Mouse (Mus musculus): Measurements from ENCODE around the gene Cdh26. TPM values are rescaled to one million over a fixed set of nuclear protein-coding genes. Genes with fewer than 3 reads are reported as not detected.

Gene Cdh26
- polyA plus RNA-seq, 1 experiment from 2014 or later, result 0.21 TPM

DNA sequence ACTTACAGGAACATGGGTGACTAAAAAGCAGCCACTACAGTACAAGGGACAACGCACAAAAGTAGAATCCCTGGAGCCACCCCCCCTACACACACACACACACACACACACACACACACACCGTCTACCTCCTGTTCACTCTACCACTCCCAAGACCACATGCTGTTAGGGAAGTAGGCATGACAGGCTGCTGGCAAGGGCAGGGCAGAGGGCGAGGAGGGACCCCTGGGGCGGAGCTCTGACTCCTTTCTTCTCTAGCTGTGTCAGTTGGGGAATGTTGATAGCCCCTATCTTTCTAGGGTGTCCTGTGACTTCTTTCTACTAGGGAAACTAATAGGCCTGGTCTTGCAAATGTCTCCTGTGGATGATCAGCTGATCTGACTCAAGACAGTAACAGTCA, 13.4 kb upstream of the Cdh26 start:
- WGBS, result 73% methylated on average over 4 of the region's 4 CpGs
- H3K27ac ChIP-seq, result no peak overlapping the region
- no peak overlapping the region for H3K4me2 ChIP-seq
- peaks cover 36% of the 10 kb centered on the region for H3K4me1 ChIP-seq (replicated peaks)
- ATAC-seq (ENCODE audit: insufficient number of reproducible peaks, insufficient read depth, low FRiP score, low TSS enrichment, low read depth), result no peak
- H3K9ac ChIP-seq (replicated peaks), result no peak overlapping the region
- peaks cover 29% of the 10 kb centered on the region for H3K27me3 ChIP-seq
- H3K36me3 ChIP-seq, result peaks cover 13% of the 10 kb centered on the region; the same call in 1 of the 2 replicates
- H3K4me3 ChIP-seq (replicated peaks), result no peak overlapping the region
- no peaks in the 10 kb centered on the region for H3K9me3 ChIP-seq

DNA sequence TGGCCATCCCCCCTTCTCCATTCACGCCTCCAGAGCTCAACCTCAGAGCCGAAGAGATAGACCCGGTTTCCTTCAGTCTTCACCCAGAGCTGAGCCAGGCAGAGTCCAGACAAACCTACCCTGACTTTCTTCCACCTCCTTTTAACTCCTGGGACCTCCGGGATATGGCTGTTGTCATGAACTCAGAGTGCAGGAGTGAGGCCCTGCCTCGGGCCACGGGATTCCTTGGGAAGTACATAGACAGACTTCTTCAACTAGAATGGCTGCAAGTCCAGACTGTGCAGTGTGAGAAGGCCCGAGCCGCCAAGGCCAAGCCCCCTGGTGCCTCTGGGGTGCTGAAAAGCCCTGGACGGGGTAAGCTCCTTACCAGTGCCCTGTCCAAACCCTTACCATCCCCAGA, 9.8 kb upstream of the Cdh26 start:
- no peak for ATAC-seq (ENCODE audit: insufficient number of reproducible peaks, insufficient read depth, low FRiP score, low TSS enrichment, low read depth)
- Histone ChIP-seq H3K4me1 (replicated peaks) (peaks cover 34% of the 10 kb centered on the region), H3K27ac (peak overlapping the region; percentile 84; the same call in 1 of the 2 replicates), H3K27me3 (no peaks in the 10 kb centered on the region), H3K9ac (replicated peaks) (no peak overlapping the region), H3K4me3 (replicated peaks) (no peak overlapping the region), H3K36me3 (peaks cover 13% of the 10 kb centered on the region; the same call in 1 of the 2 replicates), H3K9me3 (no peaks in the 10 kb centered on the region), H3K4me2 (no peak overlapping the region)
- 78% methylated on average over 9 of the region's 9 CpGs for WGBS

GRCm38 (mm10) chr2:178421603-178422002, 8.7 kb upstream of the Cdh26 start:
- H3K9me3 ChIP-seq, result no peaks in the 10 kb centered on the region
- peaks cover 33% of the 10 kb centered on the region for H3K4me1 ChIP-seq (replicated peaks)
- H3K4me3 ChIP-seq (replicated peaks), result no peak overlapping the region
- H3K27ac ChIP-seq, result peak overlapping the region; percentile 84
- peaks cover 13% of the 10 kb centered on the region; the same call in 1 of the 2 replicates for H3K36me3 ChIP-seq
- ATAC-seq (ENCODE audit: insufficient number of reproducible peaks, insufficient read depth, low FRiP score, low TSS enrichment, low read depth), result no peak
- no peak overlapping the region for H3K4me2 ChIP-seq
- no peak overlapping the region for H3K9ac ChIP-seq (replicated peaks)
- WGBS, result 31% methylated on average over 6 of the region's 6 CpGs
- no peaks in the 10 kb centered on the region for H3K27me3 ChIP-seq

GRCm38 (mm10) chr2:178422186-178422585, 8.1 kb upstream of the Cdh26 start:
- ATAC-seq (ENCODE audit: insufficient number of reproducible peaks, insufficient read depth, low FRiP score, low TSS enrichment, low read depth), result 0 out of 2 replicates have a peak, but pooled peaks have one; percentile 32
- H3K27me3 ChIP-seq, result no peaks in the 10 kb centered on the region
- H3K27ac ChIP-seq, result peak overlapping the region; percentile 84
- 0 out of 2 replicates have a peak overlapping the region, but pooled peaks have one; percentile 8 for H3K9ac ChIP-seq (replicated peaks)
- H3K36me3 ChIP-seq, result peaks cover 13% of the 10 kb centered on the region; the same call in 1 of the 2 replicates
- H3K9me3 ChIP-seq, result no peaks in the 10 kb centered on the region
- H3K4me3 ChIP-seq (replicated peaks), result no peak overlapping the region
- 2% methylated on average over 2 of the region's 3 CpGs for WGBS
- H3K4me2 ChIP-seq, result peak overlapping the region; percentile 17; the same call in 1 of the 2 replicates
- peaks cover 33% of the 10 kb centered on the region for H3K4me1 ChIP-seq (replicated peaks)

DNA sequence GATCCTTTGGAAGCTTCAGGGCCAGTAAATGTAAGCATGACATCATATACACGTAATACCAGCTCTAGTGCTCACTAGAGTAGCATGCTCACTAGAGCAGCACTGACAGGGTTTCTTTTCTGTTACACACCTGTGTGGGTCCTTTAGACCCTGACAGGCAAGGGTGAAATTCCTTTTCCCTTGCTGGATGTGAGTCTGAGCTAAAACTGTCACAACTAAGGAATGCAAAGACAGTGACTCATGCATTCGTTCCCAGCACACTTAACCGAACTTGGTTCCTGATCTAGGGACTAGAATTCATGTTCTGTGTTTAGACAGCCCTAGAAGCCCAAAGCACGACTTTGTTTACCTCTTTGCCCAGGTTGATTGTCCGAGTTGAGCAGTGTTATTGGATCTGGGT, 7.1 kb upstream of the Cdh26 start:
- Histone ChIP-seq H3K9ac (replicated peaks) (no peak overlapping the region), H3K4me3 (replicated peaks) (no peak overlapping the region), H3K9me3 (no peaks in the 10 kb centered on the region), H3K27me3 (no peaks in the 10 kb centered on the region), H3K4me1 (replicated peaks) (peaks cover 33% of the 10 kb centered on the region), H3K36me3 (peaks cover 8% of the 10 kb centered on the region; the same call in 1 of the 2 replicates), H3K27ac (peak overlapping the region; percentile 84; the same call in 1 of the 2 replicates), H3K4me2 (no peak overlapping the region)
- ATAC-seq (ENCODE audit: insufficient number of reproducible peaks, insufficient read depth, low FRiP score, low TSS enrichment, low read depth), result no peak
- 66% methylated on average over 5 of the region's 5 CpGs for WGBS

DNA sequence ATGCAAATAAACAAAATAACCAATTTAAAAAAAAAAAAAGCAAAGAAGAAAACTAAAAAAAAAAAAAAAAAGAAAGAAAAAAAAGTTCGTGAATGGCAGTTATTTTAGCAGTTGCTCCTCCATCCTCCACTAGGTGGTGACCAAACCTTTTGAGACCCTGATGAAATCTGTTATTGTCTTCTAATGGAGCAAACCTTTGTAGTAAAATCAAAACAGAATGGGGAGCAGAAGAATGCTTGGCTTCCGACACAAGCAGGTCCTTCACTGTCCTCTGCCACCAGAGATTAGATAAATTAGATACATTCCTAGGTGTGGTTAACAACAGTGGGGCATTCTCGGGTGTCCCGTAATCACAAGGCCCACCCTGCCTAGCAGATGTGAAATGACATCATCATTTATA, 4.1 kb upstream of the Cdh26 start:
- Histone ChIP-seq H3K4me3 (replicated peaks) (no peak overlapping the region), H3K36me3 (no peaks in the 10 kb centered on the region), H3K9ac (replicated peaks) (no peak overlapping the region), H3K4me2 (no peak overlapping the region), H3K4me1 (replicated peaks) (peaks cover 30% of the 10 kb centered on the region), H3K9me3 (no peaks in the 10 kb centered on the region), H3K27ac (no peak overlapping the region), H3K27me3 (no peaks in the 10 kb centered on the region)
- ATAC-seq (ENCODE audit: insufficient number of reproducible peaks, insufficient read depth, low FRiP score, low TSS enrichment, low read depth), result no peak
- WGBS, result 40% methylated on average over 4 of the region's 4 CpGs

- Histone ChIP-seq H3K9ac (replicated peaks) (no peak overlapping the region), H3K4me3 (replicated peaks) (no peak overlapping the region), H3K4me1 (replicated peaks) (peaks cover 27% of the 10 kb centered on the region), H3K27ac (no peak overlapping the region), H3K4me2 (no peak overlapping the region), H3K36me3 (no peaks in the 10 kb centered on the region), H3K27me3 (no peaks in the 10 kb centered on the region), H3K9me3 (no peaks in the 10 kb centered on the region)
- 87% methylated on average over 5 of the region's 5 CpGs for WGBS
- ATAC-seq (ENCODE audit: insufficient number of reproducible peaks, insufficient read depth, low FRiP score, low TSS enrichment, low read depth), result no peak
Observed at GRCm38 (mm10) chr2:178427181-178427580, 3.1 kb upstream of the Cdh26 start.

- Histone ChIP-seq H3K9ac (replicated peaks) (no peak overlapping the region), H3K27me3 (no peaks in the 10 kb centered on the region), H3K4me3 (replicated peaks) (no peak overlapping the region), H3K4me2 (no peak overlapping the region), H3K4me1 (replicated peaks) (peaks cover 17% of the 10 kb centered on the region), H3K27ac (no peak overlapping the region), H3K9me3 (no peaks in the 10 kb centered on the region), H3K36me3 (no peaks in the 10 kb centered on the region)
- ATAC-seq (ENCODE audit: insufficient number of reproducible peaks, insufficient read depth, low FRiP score, low TSS enrichment, low read depth), result no peak
- WGBS, result 72% methylated on average over 9 of the region's 9 CpGs
Observed at GRCm38 (mm10) chr2:178428183-178428582, 2.1 kb upstream of the Cdh26 start.

GRCm38 (mm10) chr2:178428676-178429075, 1.7 kb upstream of the Cdh26 start:
- 87% methylated on average over 4 of the region's 4 CpGs for WGBS
- Histone ChIP-seq H3K36me3 (no peaks in the 10 kb centered on the region), H3K4me3 (replicated peaks) (no peak overlapping the region), H3K27ac (no peak overlapping the region), H3K4me2 (no peak overlapping the region), H3K27me3 (no peaks in the 10 kb centered on the region), H3K9me3 (no peaks in the 10 kb centered on the region), H3K4me1 (replicated peaks) (peaks cover 14% of the 10 kb centered on the region), H3K9ac (replicated peaks) (no peak overlapping the region)
- no peak for ATAC-seq (ENCODE audit: insufficient number of reproducible peaks, insufficient read depth, low FRiP score, low TSS enrichment, low read depth)

DNA sequence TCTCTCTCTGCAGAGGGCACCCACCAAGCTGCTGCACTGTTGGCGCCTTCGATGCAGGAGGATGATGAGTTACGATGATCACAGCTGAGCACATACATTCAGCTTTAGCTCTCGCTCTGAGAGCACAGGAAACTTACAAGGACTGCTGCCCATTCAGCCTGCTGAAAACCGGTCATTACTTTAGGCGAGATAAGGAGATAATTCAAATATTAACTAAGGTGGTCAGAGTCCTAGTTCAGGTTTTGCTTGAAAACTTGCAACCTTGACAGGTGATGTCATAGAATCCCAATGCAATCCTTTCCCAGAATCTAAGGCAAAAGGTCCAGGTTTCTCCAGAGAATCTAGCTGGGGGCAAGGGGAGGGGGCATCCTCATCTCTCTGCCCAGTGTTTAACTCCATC, 905 bp upstream of the Cdh26 start:
- no peak overlapping the region for H3K4me3 ChIP-seq (replicated peaks)
- WGBS, result 87% methylated on average over 6 of the region's 6 CpGs
- no peaks in the 10 kb centered on the region for H3K27me3 ChIP-seq
- no peaks in the 10 kb centered on the region for H3K9me3 ChIP-seq
- H3K27ac ChIP-seq, result no peak overlapping the region
- no peak overlapping the region for H3K4me2 ChIP-seq
- H3K9ac ChIP-seq (replicated peaks), result no peak overlapping the region
- H3K36me3 ChIP-seq, result no peaks in the 10 kb centered on the region
- H3K4me1 ChIP-seq (replicated peaks), result peaks cover 14% of the 10 kb centered on the region
- ATAC-seq (ENCODE audit: insufficient number of reproducible peaks, insufficient read depth, low FRiP score, low TSS enrichment, low read depth), result no peak

- peaks cover 15% of the 10 kb centered on the region for H3K4me1 ChIP-seq (replicated peaks)
- H3K9me3 ChIP-seq, result no peaks in the 10 kb centered on the region
- H3K4me2 ChIP-seq, result no peak overlapping the region
- no peaks in the 10 kb centered on the region for H3K27me3 ChIP-seq
- H3K9ac ChIP-seq (replicated peaks), result no peak overlapping the region
- 83% methylated on average over 2 of the region's 2 CpGs for WGBS
- no peak for ATAC-seq (ENCODE audit: insufficient number of reproducible peaks, insufficient read depth, low FRiP score, low TSS enrichment, low read depth)
- no peaks in the 10 kb centered on the region for H3K36me3 ChIP-seq
- no peak overlapping the region for H3K27ac ChIP-seq
- no peak overlapping the region for H3K4me3 ChIP-seq (replicated peaks)
Observed at GRCm38 (mm10) chr2:178433495-178433894, 3.2 kb downstream of the Cdh26 start.

DNA sequence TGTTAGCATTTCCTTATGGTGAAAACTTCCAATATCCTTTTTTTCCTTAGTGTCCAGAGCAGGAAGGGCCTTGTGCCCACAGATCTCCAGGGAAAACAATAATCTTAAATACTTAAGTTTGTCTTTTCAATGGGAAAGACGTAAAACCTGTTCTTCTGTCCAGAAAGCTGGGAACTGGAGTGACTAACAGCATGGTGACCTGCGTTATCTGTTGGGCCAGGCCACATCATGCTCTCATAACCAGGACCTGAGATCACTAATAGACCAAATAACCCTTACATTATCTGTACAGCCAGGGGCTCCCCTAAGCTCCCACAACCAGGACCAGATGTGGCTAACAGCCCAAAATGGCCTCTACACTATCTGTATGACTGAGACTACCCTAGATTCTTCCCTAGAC, 3.6 kb downstream of the Cdh26 start:
- no peaks in the 10 kb centered on the region for H3K36me3 ChIP-seq
- H3K4me1 ChIP-seq (replicated peaks), result peaks cover 15% of the 10 kb centered on the region
- H3K9me3 ChIP-seq, result no peaks in the 10 kb centered on the region
- 69% methylated on average over 2 of the region's 2 CpGs for WGBS
- H3K27ac ChIP-seq, result no peak overlapping the region
- no peak overlapping the region for H3K4me3 ChIP-seq (replicated peaks)
- no peak overlapping the region for H3K9ac ChIP-seq (replicated peaks)
- H3K27me3 ChIP-seq, result no peaks in the 10 kb centered on the region
- no peak for ATAC-seq (ENCODE audit: insufficient number of reproducible peaks, insufficient read depth, low FRiP score, low TSS enrichment, low read depth)
- H3K4me2 ChIP-seq, result no peak overlapping the region
